Mouse (Mus musculus): ENCODE measurements at regions not wholly inside any gene's neighbourhood (a gene's known extent, or its start where the extent isn't known, plus 50 kb on each side); places are given as distances from the start of the nearest gene placed in this dataset.
"Not testable (repeated sequence)": the region's sequence is repeated elsewhere in the genome, so short reads cannot be mapped to it uniquely, and the experiment has no call there.

- DNase-seq, result no peak
- intact Hi-C loops (cut with DNase I), result no loop called here
Observed at GRCm38 (mm10) chr3:155662280-155662679, 569.0 kb downstream of the Lrriq3 start.

GRCm38 (mm10) chr3:155672558-155672957, 579.3 kb downstream of the Lrriq3 start:
- DNase-seq, result no peak
- intact Hi-C loops (cut with DNase I), result no loop called here

GRCm38 (mm10) chr3:155680200-155680599, 587.0 kb downstream of the Lrriq3 start:
- intact Hi-C loops (cut with DNase I), result no loop called here
- DNase-seq, result no peak

- no peak for DNase-seq
- intact Hi-C loops (cut with DNase I), result no loop called here
Observed at GRCm38 (mm10) chr3:155682921-155683813, 589.9 kb downstream of the Lrriq3 start.

- DNase-seq, result no peak
- intact Hi-C loops (cut with DNase I), result no loop called here
Observed at GRCm38 (mm10) chr3:155688358-155688757, 595.1 kb downstream of the Lrriq3 start.

GRCm38 (mm10) chr3:155723011-155723510, 629.8 kb downstream of the Lrriq3 start:
- intact Hi-C loops (cut with DNase I), result no loop called here
- no peak for DNase-seq

GRCm38 (mm10) chr3:155742421-155742820, 649.2 kb downstream of the Lrriq3 start:
- intact Hi-C loops (cut with DNase I), result no loop called here
- DNase-seq, result no peak

- intact Hi-C loops (cut with DNase I); DNase-seq: not testable (repeated sequence)
Observed at GRCm38 (mm10) chr3:155746601-155747000, 653.4 kb downstream of the Lrriq3 start.

GRCm38 (mm10) chr3:155747511-155747910, 654.3 kb downstream of the Lrriq3 start:
- no peak for DNase-seq
- intact Hi-C loops (cut with DNase I), result no loop called here

- intact Hi-C loops (cut with DNase I), result no loop called here
- no peak for DNase-seq
Observed at GRCm38 (mm10) chr3:155757285-155757684, 664.1 kb downstream of the Lrriq3 start.

- DNase-seq, result no peak
- intact Hi-C loops (cut with DNase I), result no loop called here
Observed at GRCm38 (mm10) chr3:155776019-155776418, 682.8 kb downstream of the Lrriq3 start.

GRCm38 (mm10) chr3:155777025-155777424, 683.8 kb downstream of the Lrriq3 start:
- intact Hi-C loops (cut with DNase I), result no loop called here

GRCm38 (mm10) chr3:155815693-155816092, 722.5 kb downstream of the Lrriq3 start:
- intact Hi-C loops (cut with DNase I), result no loop called here
- DNase-seq, result no peak

More at GRCm38 (mm10) chr3:155777025-155777424, 683.8 kb downstream of the Lrriq3 start:
- no peak for DNase-seq

GRCm38 (mm10) chr3:155824863-155825262, 731.6 kb downstream of the Lrriq3 start:
- no peak for DNase-seq
- intact Hi-C loops (cut with DNase I), result no loop called here

- intact Hi-C loops (cut with DNase I), result no loop called here
- no peak for DNase-seq
Observed at GRCm38 (mm10) chr3:155866286-155866685, 695.3 kb upstream of the Negr1 start.

GRCm38 (mm10) chr3:155875696-155876095, 685.9 kb upstream of the Negr1 start:
- no peak for DNase-seq
- intact Hi-C loops (cut with DNase I), result no loop called here

- intact Hi-C loops (cut with DNase I), result no loop called here
- no peak for DNase-seq
Observed at GRCm38 (mm10) chr3:155878401-155878800, 683.2 kb upstream of the Negr1 start.

GRCm38 (mm10) chr3:155880722-155881121, 680.9 kb upstream of the Negr1 start:
- no peak for DNase-seq
- intact Hi-C loops (cut with DNase I), result no loop called here

GRCm38 (mm10) chr3:155915981-155916380, 645.6 kb upstream of the Negr1 start:
- no peak for DNase-seq
- intact Hi-C loops (cut with DNase I), result no loop called here

- intact Hi-C loops (cut with DNase I), result no loop called here
- no peak for DNase-seq
Observed at GRCm38 (mm10) chr3:155942896-155943295, 618.7 kb upstream of the Negr1 start.

GRCm38 (mm10) chr3:155944042-155944735, 617.4 kb upstream of the Negr1 start:
- DNase-seq, result no peak
- intact Hi-C loops (cut with DNase I), result no loop called here

- intact Hi-C loops (cut with DNase I), result no loop called here
- DNase-seq, result no peak
Observed at GRCm38 (mm10) chr3:155945188-155945587, 616.4 kb upstream of the Negr1 start.
